14 mouse cellular contexts compared by ENCODE assay signal in genomic region chr2:153597626-153598025, GRCm38 (mm10). TPM values are rescaled to one million over a fixed set of nuclear protein-coding genes. Genes with fewer than 3 reads are reported as not detected.
A peak's percentile ranks its signal among the peaks of the same experiment; 100 is the strongest.
DNase-seq lines count a peak whose midpoint lies in the region; ATAC-seq and TF ChIP-seq lines count a peak whose summit lies in the region.
"Had no signal": no experiment of that assay in that cellular context is flagged by ENCODE, and none has a peak within 500 bp of the region (broad histone marks: within the 10 kb centered on the region; RNA-seq: fewer than 3 reads in every experiment).

No protein-coding gene starts in this region.

- no peak overlapping the region for H3K4me3 ChIP-seq in kidney, embryonic 15.5 days (replicated peaks)
- peak overlapping the region; percentile 57 to 81 for H3K4me3 ChIP-seq in MEL (ENCODE audit: control insufficient read depth in 1 of 2, insufficient read depth in 1 of 2, low read depth in 2 of 2, low read length in 2 of 2)
- no peak overlapping the region for H3K4me3 ChIP-seq in intestine, embryonic 15.5 days (replicated peaks)
- no peak overlapping the region for H3K4me3 ChIP-seq in stomach, embryonic 15.5 days (replicated peaks)
- H3K4me3 ChIP-seq: hindbrain, embryonic 13.5 days had no signal

- no peak for TF ChIP-seq EP300 in MEL (IDR thresholded peaks at IDR 0.05; ENCODE audit: low read depth in 1 of 2, low read length in 2 of 2)

- TF ChIP-seq RAD21 in MEL (IDR thresholded peaks at IDR 0.05; ENCODE audit: low read depth, low read length), result no peak

- peak in 1 of 2 experiments; percentile 47; a peak in 1 of 4 replicates for TF ChIP-seq POLR2A in MEL (IDR thresholded peaks at IDR 0.05; ENCODE audit: control insufficient read depth in 1 of 2, insufficient read depth in 1 of 2, low read depth in 1 of 2, low read length in 2 of 2, poor library complexity in 1 of 2)

- no peak overlapping the region for H3K9ac ChIP-seq in kidney, embryonic 15.5 days
- H3K9ac ChIP-seq in MEL (ENCODE audit: control insufficient read depth, low read depth, low read length, poor library complexity, severe bottlenecking), result peak overlapping the region; percentile 46
- H3K9ac ChIP-seq in intestine, embryonic 15.5 days, result no peak overlapping the region
- no peak overlapping the region for H3K9ac ChIP-seq in stomach, embryonic 15.5 days
- H3K9ac ChIP-seq: hindbrain, embryonic 13.5 days; lung, embryonic 14.5 days had no signal

- no peaks in the 10 kb centered on the region for H3K27me3 ChIP-seq in kidney, embryonic 15.5 days
- no peaks in the 10 kb centered on the region for H3K27me3 ChIP-seq in MEL (ENCODE audit: control insufficient read depth in 1 of 2, insufficient read depth in 2 of 2, low read length in 2 of 2)
- no peaks in the 10 kb centered on the region for H3K27me3 ChIP-seq in intestine, embryonic 15.5 days (replicated peaks)
- no peaks in the 10 kb centered on the region for H3K27me3 ChIP-seq in stomach, embryonic 15.5 days (replicated peaks)
- H3K27me3 ChIP-seq: hindbrain, embryonic 13.5 days had no signal

- H3K9me3 ChIP-seq in kidney, embryonic 15.5 days (replicated peaks), result no peaks in the 10 kb centered on the region
- no peaks in the 10 kb centered on the region for H3K9me3 ChIP-seq in MEL (replicated peaks; ENCODE audit: insufficient read depth, low read length)
- H3K9me3 ChIP-seq in intestine, embryonic 15.5 days, result no peaks in the 10 kb centered on the region
- H3K9me3 ChIP-seq in stomach, embryonic 15.5 days, result no peaks in the 10 kb centered on the region
- H3K9me3 ChIP-seq: hindbrain, embryonic 13.5 days had no signal

- no peak overlapping the region for H3K27ac ChIP-seq in kidney, embryonic 15.5 days
- H3K27ac ChIP-seq in MEL (ENCODE audit: control insufficient read depth, low read depth, low read length), result peak overlapping the region; percentile 53
- H3K27ac ChIP-seq in intestine, embryonic 15.5 days, result no peak overlapping the region
- H3K27ac ChIP-seq in stomach, embryonic 15.5 days, result no peak overlapping the region
- H3K27ac ChIP-seq: hindbrain, embryonic 13.5 days had no signal

- peak; percentile 53 for DNase-seq in kidney, adult 11 months
- DNase-seq in MEL (ENCODE audit: low read depth, low spot score), result peak; percentile 91
- DNase-seq in layer of hippocampus, adult 9-11 months, result no peak
- DNase-seq in layer of hippocampus, postnatal 25 days (ENCODE audit: extremely low spot score in 1 of 2, low spot score in 1 of 2), result no peak
- DNase-seq: cerebellum, postnatal 25 days; gastrocnemius, postnatal 10 days; lung, embryonic 14.5 days; right cerebral cortex, postnatal 25 days; thymus, postnatal 14 days had no signal

- no peak for TF ChIP-seq CTCF in MEL (IDR thresholded peaks at IDR 0.05 in 2 of 3, conservative IDR thresholded peaks at IDR 0.05 in 1 of 3; ENCODE audit: control insufficient read depth in 1 of 3, insufficient read depth in 1 of 3, low read depth in 2 of 3, low read length in 3 of 3, poor library complexity in 1 of 3, severe bottlenecking in 1 of 3)

- H3K4me2 ChIP-seq in kidney, embryonic 15.5 days, result no peak overlapping the region
- H3K4me2 ChIP-seq in intestine, embryonic 15.5 days (replicated peaks), result no peak overlapping the region
- no peak overlapping the region for H3K4me2 ChIP-seq in stomach, embryonic 15.5 days
- H3K4me2 ChIP-seq: hindbrain, embryonic 13.5 days; lung, embryonic 14.5 days had no signal

- WGBS in kidney, embryonic 15.5 days, result 56% methylated on average over 4 of the region's 4 CpGs
- 71% methylated on average over 4 of the region's 4 CpGs for WGBS in intestine, embryonic 15.5 days
- WGBS in stomach, embryonic 15.5 days, result 72% methylated on average over 4 of the region's 4 CpGs

- no peaks in the 10 kb centered on the region for H3K36me3 ChIP-seq in kidney, embryonic 15.5 days
- 0 out of 4 replicates have a peak, but pooled peaks cover 0 to 2% of the 10 kb centered on the region in 2 experiments for H3K36me3 ChIP-seq in MEL (ENCODE audit: control insufficient read depth in 1 of 2, insufficient read depth in 2 of 2, low read length in 2 of 2)
- no peaks in the 10 kb centered on the region for H3K36me3 ChIP-seq in intestine, embryonic 15.5 days
- no peaks in the 10 kb centered on the region for H3K36me3 ChIP-seq in stomach, embryonic 15.5 days
- H3K36me3 ChIP-seq: hindbrain, embryonic 13.5 days had no signal

- ATAC-seq in kidney, embryonic 15.5 days (replicated peaks; ENCODE audit: low FRiP score), result no peak
- ATAC-seq in intestine, embryonic 15.5 days, result peak; percentile 20; the same call in 1 of the 2 replicates
- peak; percentile 29; the same call in 1 of the 2 replicates for ATAC-seq in stomach, embryonic 15.5 days (ENCODE audit: insufficient read depth, low FRiP score, low read depth)
- ATAC-seq: forebrain, embryonic 14.5 days had no signal

- H3K4me1 ChIP-seq in kidney, embryonic 15.5 days, result peaks cover 33% of the 10 kb centered on the region
- H3K4me1 ChIP-seq in MEL (ENCODE audit: control insufficient read depth in 1 of 2, insufficient read depth in 2 of 2, low read length in 2 of 2), result peaks cover 3 to 11% of the 10 kb centered on the region in 2 experiments
- H3K4me1 ChIP-seq in intestine, embryonic 15.5 days (replicated peaks), result peaks cover 4% of the 10 kb centered on the region
- 0 out of 2 replicates have a peak, but pooled peaks cover 12% of the 10 kb centered on the region for H3K4me1 ChIP-seq in stomach, embryonic 15.5 days

- no peaks in the 10 kb centered on the region for H3K79me2 ChIP-seq in MEL (ENCODE audit: control insufficient read depth, insufficient read depth, low read length, poor library complexity)

TF ChIP-seq in MEL, 35 proteins besides CTCF, POLR2A, EP300 and RAD21:
- no peak for TF ChIP-seq MAX (IDR thresholded peaks at IDR 0.05; ENCODE audit: low read length)
- TF ChIP-seq JUND (IDR thresholded peaks at IDR 0.05; ENCODE audit: low read depth, low read length), result peak; percentile 16; the same call in 1 of the 2 replicates
- TF ChIP-seq TBP (IDR thresholded peaks at IDR 0.05; ENCODE audit: low read depth, low read length), result peak; percentile 28; the same call in 1 of the 2 replicates
- TF ChIP-seq KAT2A (conservative IDR thresholded peaks at IDR 0.05; ENCODE audit: low read depth, low read length), result no peak
- 0 out of 2 replicates have a peak, but pooled peaks have one; percentile 25 for TF ChIP-seq MYC (IDR thresholded peaks at IDR 0.05; ENCODE audit: low read depth, low read length)
- TF ChIP-seq ETS1 (IDR thresholded peaks at IDR 0.05; ENCODE audit: low read depth, low read length), result peak; percentile 16; the same call in 1 of the 2 replicates
- TF ChIP-seq NELFE (IDR thresholded peaks at IDR 0.05; ENCODE audit: low read depth, low read length), result peak; percentile 43; the same call in 1 of the 2 replicates
- peak; percentile 40; the same call in 1 of the 2 replicates for TF ChIP-seq SIN3A (IDR thresholded peaks at IDR 0.05; ENCODE audit: low read length)

RNA-seq across cellular contexts. Expression of gene Commd7, which starts 35.0 kb away (rescaled TPM):
- polyA plus RNA-seq in kidney, embryonic 15.5 days (2015; fragmentation: Nextera tagmentation; extraction: Ambion mirVana), result 75.2 and 78.8 TPM in 2 replicates
- total RNA-seq in MEL (2012; rRNA removed), result 25.3 and 25.5 TPM in 2 replicates
- polyA plus RNA-seq in MEL (2012; ENCODE audit: insufficient read depth in 1 of 2, insufficient read length in 2 of 2, low read depth in 1 of 2, low replicate concordance in 2 of 2, missing spikeins in 1 of 2), result 10 to 100 TPM in 1 of 2 experiments, not detected in 1; 36.1 TPM
- polyA plus RNA-seq in intestine, embryonic 15.5 days (2015; fragmentation: Nextera tagmentation; extraction: Ambion mirVana), result 81.2 and 82.1 TPM in 2 replicates
- polyA plus RNA-seq in stomach, embryonic 15.5 days (2015; fragmentation: Nextera tagmentation; extraction: Ambion mirVana), result 73.9 and 77.9 TPM in 2 replicates
- total RNA-seq in layer of hippocampus, postnatal 25 days (2021), result 10 to 100 TPM; 29.1 to 30.9 TPM

RNA-seq across cellular contexts. Expression of gene Dnmt3b, which starts 51.6 kb away (rescaled TPM):
- polyA plus RNA-seq in kidney, embryonic 15.5 days (2015; fragmentation: Nextera tagmentation; extraction: Ambion mirVana), result 15.7 and 16.5 TPM in 2 replicates
- 10.1 and 11.6 TPM in 2 replicates for total RNA-seq in MEL (2012; rRNA removed)
- 10 to 100 TPM in 1 of 2 experiments, not detected in 1; 17.5 TPM for polyA plus RNA-seq in MEL (2012; ENCODE audit: insufficient read depth in 1 of 2, insufficient read length in 2 of 2, low read depth in 1 of 2, low replicate concordance in 2 of 2, missing spikeins in 1 of 2)
- polyA plus RNA-seq in intestine, embryonic 15.5 days (2015; fragmentation: Nextera tagmentation; extraction: Ambion mirVana), result 8.1 and 8.6 TPM in 2 replicates
- polyA plus RNA-seq in stomach, embryonic 15.5 days (2015; fragmentation: Nextera tagmentation; extraction: Ambion mirVana), result 8.9 and 9.7 TPM in 2 replicates
- total RNA-seq in layer of hippocampus, postnatal 25 days (2021), result 1 to 10 TPM in 1 of 2 experiments, under 1 TPM in 1; 0.84 to 1.3 TPM

Comparison
In these comparisons a context has a peak if more than half of its experiments do, and no peak if none do; other contexts are left out.
1. DNase-seq: peak in kidney, adult 11 months (single experiment) and MEL (single experiment); none in layer of hippocampus, adult 9-11 months (single experiment) and layer of hippocampus, postnatal 25 days (0 of 2).
2. H3K4me3 ChIP-seq: peak in MEL (2 of 2); none in kidney, embryonic 15.5 days (single experiment), intestine, embryonic 15.5 days (single experiment) and stomach, embryonic 15.5 days (single experiment).